Mouse (Mus musculus) mesoderm, embryonic 11.5 days (tissue): ENCODE results near the gene Atg14.
"Not testable (repeated sequence)": the region's sequence is repeated elsewhere in the genome, so short reads cannot be mapped to it uniquely, and the experiment has no call there.

Experiments used
- DNase-seq: peaks from one replicate; pipeline ENCODE4 v3.0.0-alpha.2; 2012; ENCODE audit warnings: low read depth, low spot score

Gene Atg14

DNA sequence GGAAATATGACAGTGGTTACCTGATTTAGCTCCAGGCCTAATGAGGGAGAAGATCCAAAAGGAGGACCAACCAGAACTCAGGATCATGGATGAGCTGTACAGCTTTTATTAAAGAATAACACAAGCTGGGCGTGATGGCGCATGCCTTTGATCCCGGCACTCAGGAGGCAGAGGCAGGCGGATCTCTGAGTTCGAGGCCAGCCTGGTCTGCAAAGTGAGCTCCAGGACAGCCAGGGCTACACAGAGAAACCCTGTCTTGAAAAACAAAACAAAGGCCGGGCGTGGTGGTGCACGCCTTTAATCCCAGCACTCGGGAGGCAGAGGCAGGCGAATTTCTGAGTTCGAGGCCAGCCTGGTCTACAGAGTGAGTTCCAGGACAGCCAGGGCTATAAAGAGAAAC lies at the start of gene Atg14:
Gene Atg14, minus strand, starts transcription at position 101 of the 400 bp plus-strand sequence.
- not testable (repeated sequence) for DNase-seq

DNA sequence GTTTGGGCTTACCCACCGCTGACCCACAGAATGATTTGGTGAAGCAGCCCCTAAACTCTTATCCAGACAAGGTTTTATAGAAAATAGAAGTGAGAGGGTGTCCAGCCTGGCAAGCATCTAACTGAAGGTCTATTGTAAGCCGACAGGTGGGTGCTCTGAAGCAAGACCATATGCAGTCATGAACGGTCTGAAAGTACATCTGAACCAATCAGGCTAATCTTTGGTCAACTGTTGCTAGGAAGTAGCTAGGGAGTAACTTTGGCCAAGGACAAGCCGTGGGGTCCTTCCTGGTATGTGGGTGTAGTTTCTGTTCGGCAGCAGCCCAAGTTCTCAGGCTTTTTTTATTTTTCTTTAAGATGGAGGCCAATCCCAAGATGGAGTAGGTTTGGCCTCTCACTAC lies 48.4 kb upstream of the Atg14 start:
- DNase-seq = no peak

DNA sequence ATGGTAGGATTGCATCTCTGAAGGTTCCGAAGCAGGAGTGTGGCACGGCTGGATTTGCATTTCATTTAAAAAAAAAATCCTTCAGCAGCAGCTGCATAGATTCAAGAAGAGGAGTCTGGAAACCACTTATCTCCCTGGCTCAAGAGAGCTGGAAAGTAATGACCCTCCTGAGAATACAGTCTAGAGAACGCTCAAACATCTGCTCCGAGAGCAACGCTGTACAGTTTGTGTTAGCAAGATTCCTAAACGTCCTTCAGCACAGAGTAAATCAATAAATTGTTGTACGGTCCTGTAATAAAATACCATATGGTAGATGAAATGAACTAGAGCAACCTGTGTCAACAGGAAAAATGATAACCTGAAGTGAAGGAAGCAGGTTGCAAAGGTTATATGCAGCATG lies 42.8 kb upstream of the Atg14 start:
- DNase-seq = peak; percentile 30

DNA sequence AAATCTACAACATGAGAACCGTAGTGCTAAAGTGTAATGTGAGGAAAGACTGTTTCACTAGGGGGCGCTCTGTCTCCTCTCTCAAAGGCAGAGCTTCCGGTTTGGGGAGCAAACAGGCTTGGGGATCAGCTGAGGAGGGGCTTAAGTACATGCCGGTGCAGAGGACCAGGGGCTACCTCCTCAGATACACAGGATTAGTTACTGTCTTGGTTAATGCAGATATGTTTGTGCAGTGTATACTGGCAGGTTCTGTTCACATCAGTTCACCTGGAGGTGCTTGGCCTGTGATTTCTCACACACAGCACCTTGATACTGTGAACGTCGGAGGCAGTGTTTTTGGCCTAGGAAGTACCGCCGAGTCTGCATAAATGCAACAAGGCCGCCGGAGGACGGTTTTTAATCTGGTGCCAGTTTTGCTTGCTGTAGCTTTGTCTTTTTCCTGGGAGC lies 27.5 kb upstream of the Atg14 start:
- DNase-seq = peak; percentile 75

DNA sequence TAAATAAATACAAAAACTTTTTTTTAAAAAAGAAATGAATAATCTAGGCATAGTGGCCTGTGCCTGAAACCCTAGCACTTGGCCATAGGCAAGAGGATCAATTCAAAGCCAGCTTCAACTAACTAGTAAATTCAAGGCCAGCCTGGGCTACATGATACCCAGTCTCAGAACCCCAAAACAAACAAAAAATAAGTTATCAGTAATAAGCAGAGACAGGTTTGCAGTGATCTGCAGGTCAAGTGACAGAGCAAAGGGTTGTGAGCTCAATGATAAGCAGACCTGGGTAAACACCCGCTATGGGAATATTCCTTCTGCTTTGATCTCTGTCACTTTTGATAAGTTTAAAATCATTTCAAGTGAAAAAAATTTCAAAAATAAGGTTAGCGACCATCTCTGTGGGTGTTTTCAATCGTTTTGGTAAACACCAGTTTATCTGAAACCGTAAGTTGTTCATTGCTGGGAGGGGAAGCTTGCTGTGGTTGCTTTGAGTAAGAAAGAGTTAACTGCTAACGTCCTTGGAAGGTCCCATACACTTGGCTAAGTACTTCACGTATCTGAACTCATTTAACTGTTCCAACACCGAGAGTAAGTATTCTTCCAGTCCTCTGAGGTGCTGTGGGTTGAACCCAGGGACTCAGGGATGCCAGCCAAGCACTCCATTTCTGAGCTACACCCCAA lies 24.1 kb upstream of the Atg14 start:
- DNase-seq = no peak

DNA sequence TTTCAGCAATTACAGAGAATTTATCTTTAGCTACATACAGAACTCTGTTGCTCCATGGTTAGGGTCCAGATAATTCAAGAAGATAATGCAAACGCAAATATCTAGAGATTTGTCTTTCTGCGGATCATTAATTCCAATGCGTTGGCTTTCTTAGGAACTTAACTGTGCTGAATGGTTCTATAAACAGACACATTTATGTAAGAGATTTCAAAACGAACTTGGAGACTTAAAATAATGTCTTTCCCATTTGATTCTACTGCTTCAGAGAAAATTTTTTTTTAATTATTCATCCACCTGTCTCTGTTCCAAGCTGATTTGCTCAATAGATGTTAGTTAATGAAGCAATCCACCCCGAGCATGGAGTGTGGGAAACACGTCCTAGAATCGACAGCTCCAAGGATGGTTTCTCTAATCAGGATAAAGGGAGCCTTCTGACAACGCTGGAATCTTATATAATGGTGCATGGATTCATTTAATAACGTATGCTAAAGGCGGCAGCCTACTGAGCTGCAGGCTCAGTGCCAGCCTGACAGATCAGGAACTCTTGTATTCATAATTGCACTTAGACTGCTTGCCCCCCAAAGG lies 20.0 kb upstream of the Atg14 start:
- no peak for DNase-seq

DNA sequence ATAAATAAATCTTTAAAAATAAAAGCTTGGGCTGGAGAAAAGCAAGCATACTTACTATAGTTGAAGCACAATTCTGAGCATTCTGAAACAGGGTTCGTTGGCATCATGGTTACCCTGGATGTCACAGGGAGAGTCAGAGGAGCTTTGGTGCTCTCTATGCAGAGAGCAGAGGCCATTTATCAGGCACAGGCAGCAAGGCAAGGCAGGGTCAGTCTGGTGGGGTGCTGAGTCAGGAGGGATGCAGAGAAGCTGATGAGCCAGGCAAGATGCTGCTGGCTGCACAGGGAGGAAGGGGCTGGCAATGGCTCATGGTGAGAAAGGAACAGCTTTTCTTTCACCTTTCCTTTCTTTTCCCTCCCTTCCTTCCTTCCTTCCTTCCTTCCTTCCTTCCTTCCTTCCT lies 19.0 kb upstream of the Atg14 start:
- DNase-seq = no peak

DNA sequence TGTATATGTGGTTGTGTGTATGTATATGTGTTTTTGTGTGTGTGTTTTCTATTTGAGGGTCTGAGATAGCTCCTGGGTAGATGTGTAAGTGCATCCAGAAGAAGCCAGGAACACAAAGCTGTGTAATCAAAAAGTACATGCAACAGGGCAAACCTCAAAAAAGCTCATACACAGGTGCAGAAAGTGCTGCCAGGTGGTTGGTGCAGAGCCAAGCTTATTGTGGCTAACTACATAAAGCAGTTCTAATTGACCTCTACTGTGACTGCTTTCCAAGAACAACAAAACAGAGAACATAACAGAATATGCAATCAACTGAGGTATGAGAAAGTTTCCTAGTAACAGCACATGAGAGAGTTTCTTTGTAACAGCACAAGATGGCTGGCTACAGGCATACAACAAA lies 13.9 kb upstream of the Atg14 start:
- no peak for DNase-seq

DNA sequence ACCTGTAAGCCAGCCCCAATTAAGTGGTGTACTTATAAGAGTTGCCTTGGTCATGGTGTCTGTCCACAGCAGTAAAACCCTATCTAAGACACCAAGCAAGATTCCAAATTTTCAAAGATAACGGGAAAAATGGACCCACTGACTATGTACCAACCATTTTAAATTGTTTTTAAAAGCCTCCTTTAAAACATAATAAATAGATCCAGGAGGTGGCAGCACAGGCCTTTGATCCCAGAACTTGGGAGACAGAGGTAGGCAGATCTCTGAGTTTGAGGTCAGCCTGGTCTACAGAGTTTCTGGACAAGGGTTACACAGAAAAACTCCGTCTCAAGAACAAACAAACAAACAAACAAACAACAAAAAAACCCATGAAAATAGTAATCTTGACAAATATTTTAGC lies 11.2 kb upstream of the Atg14 start:
- DNase-seq = no peak

DNA sequence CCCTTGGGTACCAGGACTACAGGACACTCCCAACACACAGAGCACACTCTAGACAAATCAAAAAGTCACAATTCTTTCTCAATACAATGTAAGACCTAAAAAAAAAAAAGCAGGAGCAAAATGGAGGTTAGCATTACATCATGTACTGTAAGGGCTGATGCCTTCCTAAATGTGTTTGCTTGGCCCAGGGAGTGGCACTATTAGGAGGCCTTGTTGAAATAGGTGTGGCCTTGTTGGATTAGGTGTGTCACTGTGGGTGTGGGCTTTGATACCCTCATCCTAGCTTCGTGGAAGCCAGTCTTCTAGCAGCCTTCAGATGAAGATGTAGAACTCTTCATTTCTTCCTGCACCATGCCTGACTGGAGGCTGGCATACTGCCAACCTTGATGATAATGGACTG lies 10.8 kb upstream of the Atg14 start:
- DNase-seq = no peak

DNA sequence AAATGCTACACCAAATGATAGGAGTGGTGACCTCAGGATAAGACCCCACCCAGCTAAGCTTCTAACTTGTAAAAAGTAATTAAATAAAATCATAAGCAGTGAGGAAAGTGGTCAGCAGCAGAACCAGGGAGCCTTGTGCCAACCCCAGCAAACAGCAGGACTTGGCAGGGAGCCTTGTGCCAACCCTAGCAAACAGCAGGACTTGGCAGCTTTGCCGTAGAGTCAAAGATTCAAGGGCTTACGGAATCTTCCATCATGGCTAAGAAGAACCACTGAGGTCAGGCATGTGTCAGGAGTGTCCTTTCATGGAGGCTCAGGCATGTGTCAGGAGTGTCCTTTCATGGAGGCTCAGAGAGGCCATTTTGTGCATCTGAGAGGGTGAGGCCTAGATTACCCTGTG lies 7.6 kb upstream of the Atg14 start:
- DNase-seq = no peak

DNA sequence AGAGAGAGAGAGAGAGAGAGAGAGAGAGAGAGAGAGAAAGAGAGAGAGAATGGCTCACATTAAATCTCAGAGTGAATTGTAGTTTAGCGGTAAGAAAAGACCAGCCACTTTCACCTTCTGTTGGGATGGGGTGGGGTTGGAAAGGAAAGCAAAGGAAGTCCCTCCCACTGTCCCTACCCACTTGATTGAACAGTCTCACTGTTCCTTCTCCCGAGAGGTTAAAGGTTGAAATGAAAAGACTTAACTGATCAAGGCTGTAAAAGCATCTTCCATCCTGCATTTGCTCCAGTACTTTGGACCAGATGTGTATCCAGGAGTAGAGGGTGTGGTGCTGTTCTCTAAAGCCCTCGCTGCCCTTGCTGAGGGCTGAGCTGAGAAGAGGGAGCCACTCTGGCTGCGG lies 6.2 kb upstream of the Atg14 start:
- no peak for DNase-seq

DNA sequence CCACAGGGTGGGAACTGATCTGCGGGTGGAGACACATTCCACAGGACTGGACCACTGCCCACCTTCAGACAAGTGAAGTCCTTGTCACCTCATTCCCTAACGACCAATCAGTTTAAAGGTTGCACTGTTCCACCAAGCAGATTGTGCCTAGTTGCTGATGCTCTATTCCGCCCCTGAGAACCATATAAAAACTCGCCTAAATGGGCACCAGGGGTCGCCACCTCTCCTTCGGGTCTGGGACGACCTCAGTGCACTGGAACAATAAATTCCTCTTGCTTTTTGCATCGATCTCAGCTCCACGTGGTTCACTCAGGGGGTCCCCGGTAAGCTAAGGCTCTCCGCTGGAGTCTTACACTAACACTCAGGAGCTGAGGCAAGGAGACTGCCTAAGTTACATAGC lies 4.3 kb upstream of the Atg14 start:
- peak; percentile 6 for DNase-seq

DNA sequence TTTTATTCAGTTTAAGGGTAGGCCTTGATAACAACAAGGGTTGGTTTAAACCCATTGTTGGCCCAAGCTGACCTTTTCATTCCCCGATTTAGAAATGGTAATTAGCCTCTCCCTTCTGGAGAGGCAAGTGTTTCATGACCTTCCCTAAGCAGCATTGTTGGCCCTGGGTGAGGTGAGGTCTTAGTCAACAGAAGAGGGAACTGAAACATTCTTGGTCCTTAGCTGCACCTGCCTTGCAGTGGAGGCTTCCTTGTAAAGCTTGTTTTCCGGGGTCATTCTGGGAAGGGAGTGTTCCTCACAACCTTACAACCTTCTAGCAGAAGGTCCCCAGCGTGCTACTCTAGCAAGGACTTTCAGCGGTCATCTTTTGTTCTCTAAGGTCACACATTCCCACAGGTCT lies 2.3 kb upstream of the Atg14 start:
- no peak for DNase-seq

DNA sequence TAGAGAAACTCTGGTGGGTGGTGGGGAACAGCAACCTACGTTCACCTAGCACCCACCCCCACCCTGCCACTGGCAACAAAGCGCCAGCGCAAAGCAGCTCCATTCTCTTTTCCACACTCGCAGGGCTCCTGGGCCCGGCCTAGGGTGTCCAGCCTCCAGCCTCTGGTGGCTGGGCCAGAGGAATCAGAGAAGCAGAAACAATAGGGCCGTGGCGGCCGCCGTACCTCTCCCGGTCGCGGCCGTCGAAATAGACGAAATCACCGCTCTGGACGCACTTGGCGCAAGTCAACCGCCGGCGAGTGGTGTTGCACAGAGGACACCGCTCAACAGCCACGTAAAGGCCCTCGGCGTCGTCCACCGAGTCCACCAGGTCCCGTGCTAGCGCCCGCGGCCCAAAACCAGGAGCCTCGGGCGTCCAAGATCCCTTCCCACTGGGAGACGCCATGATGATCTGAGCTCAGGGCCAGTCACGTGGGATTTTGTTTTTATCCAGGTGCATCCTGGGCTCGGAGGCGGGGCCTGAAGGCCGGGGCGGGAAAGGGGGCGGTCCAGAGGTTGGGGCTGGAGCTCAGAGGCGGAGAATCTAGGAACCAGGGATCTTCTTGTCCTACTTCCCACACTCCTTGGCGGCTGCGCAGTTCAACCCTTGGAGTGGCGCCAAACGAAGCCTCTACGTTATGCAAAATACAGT lies 2.3 kb downstream of the Atg14 start:
- peak; percentile 96 for DNase-seq

DNA sequence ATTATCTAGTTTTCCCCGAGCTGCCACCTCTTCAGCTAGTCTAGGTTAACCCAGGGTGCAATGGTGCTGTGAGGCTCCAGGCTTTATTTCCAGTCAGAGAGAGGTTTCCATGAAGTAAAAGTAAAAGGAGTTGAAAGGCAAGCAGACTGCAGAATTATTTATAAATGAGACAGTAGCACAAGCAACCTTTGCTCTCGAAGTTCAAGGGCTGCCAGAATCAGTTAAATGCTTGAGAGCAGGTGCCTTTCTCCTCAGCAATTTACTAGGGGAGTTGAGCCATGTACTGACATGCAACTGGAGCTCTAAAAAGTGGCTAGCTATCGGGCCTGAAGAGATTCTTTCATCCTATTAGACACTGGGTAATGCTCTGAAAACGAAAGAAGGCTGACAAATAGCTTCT lies 7.3 kb downstream of the Atg14 start:
- no peak for DNase-seq

DNA sequence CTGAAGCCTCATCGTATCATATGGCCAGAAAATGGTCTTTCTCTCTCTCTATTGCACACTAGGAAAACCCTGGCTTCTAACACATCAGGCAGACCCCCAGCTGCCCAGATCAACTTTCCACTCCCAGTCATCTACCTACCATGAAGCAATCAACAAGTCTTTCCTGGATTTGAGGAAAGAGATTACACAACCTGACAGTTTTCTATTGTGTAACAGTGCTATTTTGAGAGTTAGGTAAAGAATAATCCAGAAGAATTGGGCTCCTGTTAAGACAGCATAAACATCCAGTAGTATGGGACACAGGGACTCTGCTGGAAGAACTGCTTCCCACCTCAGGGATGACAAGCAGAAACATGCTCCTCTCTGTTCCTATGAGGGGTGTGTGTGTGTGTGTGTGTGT lies 7.9 kb downstream of the Atg14 start:
- DNase-seq = no peak

DNA sequence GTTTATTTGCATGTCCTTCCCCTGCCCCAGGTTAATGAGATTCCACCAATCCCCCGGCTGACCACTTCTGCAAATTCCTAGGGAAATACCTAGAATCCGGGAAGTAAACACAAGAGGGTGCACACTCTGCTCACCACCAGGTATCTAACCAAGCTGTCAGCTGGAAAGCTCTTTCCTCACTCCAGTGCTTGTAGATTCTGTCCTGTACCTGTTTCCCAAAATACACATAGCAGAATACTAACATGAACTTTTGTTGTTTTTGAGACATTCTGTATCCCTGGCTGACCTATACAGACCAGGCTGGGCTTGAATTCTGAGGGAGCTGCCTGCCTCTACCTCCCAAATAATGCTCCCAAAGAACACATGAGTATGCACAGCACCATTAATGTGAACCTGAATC lies 9.7 kb downstream of the Atg14 start:
- no peak for DNase-seq

DNA sequence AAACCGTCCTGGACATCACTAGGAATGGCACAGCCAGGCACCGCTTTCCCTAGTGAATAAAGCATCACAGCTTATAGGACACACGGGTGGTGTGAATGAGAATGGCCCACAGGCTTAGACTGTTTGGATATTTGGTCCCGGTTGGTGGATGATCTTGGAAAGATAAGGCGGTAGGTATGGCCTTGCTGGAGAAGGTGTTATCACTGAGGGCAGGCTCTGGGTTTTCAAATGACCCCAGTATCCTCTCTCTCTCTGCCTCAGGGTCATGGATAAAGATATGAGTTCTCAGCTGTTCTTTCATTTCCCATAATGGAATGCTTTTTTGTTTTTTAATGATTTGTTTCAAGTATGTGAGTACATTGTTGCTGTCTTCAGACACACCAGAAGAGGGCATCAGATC lies 15.2 kb downstream of the Atg14 start:
- DNase-seq = no peak

DNA sequence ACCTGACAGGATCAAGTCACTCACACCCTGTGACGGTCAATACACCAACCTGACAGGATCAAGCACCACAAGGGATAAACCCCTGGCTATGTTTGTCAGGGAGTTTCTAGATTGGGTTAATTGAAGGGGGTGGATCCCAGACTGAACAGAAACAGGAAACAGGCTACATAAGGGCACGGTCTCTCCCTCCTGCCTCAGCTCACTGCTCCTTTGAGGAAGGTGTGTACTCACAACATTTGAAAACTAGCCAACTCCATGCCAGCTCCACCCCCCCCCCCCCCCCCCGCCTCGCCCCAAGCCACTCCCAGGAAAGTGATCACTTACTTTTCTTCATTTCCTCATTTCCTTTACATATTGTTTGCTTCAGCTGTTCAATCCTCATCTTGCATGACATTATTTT lies 16.2 kb downstream of the Atg14 start:
- DNase-seq = no peak

DNA sequence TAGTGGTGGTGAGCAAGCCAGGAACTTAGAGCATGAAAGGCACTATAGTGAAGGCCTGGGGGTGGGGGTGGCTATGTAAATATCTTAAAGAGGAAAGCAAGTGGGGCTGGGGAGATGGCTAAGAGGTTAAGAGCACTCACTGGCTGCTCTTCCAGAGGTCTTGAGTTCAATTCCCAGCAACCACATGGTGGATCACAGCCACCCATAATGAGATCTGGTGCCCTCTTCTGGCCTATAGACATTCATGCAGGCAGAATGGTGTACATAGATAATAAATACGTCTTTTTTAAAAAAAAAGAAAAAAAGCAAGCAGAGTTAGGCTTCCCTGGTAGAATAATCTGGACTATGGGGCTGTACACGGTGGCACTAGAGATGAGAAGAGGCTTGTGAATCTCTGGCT lies 17.1 kb downstream of the Atg14 start:
- no peak for DNase-seq

DNA sequence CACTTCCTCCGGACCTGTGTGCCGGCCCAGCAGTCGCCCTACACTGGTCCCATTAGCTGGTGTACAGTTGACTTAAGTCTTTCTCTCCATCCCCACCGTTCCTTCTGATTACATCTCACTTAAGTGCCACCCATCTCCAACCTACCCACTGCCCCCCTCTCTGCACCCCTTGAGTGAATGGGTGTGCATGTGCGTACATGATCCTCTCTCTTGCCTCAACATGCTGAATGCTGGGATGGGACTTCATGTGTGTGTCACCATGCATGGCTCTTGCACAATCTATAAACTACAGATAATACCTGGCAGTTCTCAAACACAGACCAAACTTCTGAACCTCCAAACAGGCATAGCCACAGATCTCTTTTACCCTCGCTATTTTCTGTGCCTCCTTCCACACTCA lies 18.8 kb downstream of the Atg14 start:
- no peak for DNase-seq

DNA sequence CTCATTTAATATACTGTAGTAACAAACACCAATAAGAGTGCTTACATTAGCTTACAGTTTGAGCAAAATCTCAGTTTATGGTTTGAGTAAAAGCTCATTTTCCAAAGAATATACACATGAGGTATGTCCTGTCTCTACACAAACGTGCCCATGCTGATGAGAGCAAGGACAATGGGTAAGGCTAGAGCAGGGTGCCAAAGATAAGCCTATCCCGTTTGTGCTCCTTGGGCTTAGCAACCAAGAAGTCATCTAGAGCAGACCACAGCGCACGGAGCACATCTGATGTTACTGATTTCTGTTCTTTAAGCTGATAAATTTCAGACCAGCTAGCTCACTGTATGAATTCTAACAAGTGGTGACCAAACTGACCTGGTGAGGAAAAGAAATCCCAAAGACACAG lies 25.6 kb downstream of the Atg14 start:
- DNase-seq = no peak
